Mouse (Mus musculus): Measurements from ENCODE around the gene Gnl3l.

DNA sequence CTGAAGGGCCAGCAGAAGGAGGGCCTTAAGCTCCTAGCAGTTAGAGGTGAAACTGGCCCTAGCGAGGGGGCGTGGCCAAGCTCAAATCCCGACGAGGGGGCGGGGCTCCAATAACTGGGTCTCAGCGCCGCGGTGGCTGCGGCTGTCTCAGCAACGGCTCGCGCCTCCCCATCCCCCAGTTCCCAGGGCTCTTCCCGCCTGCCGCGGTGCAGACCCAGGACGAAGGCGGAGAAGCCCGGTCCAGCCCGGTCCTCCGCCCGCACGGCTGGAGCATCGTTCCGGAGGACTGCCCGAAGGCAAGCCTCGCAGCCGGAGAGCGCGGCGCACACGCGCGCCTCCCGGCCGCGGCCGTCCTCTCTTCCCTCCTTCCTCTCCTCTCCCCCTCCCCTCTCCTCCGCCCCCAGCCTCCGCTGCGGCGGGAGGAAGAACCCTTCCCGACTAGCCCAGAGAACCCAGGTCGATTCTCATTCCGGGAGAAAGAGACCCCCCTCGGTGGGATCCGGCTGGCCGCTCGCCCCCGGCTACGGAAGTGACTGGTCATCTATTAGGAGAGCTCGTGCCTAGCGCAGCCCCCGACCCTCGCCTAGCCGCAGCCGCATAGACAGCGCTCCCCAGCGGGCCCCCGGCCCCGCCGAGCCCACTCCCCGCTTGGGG is 29.8 kb upstream of the Gnl3l start:
- TF ChIP-seq CTCF (IDR thresholded peaks at IDR 0.05; ENCODE audit: low read depth, low read length) (no peak), GATA1 (IDR thresholded peaks at IDR 0.05; ENCODE audit: borderline replicate concordance, low read length) (no peak)
